Mouse (Mus musculus) ovary, adult 18-20 months (tissue): ENCODE measurements around the gene Efnb2.

Source experiments
- DNase-seq: peaks from one replicate; pipeline ENCODE4 v3.0.0; 2022; ENCODE audit warnings: low spot score, mixed read lengths

Efnb2 gene

GRCm38 (mm10) chr8:8613844-8614243, 47.2 kb downstream of the Efnb2 start:
- no peak for DNase-seq

- no peak for DNase-seq
These were observed 49.1 kb downstream of the Efnb2 start for GRCm38 (mm10) chr8:8611928-8612327.

GRCm38 (mm10) chr8:8609791-8610190, 51.3 kb downstream of the Efnb2 start:
- DNase-seq = no peak

- DNase-seq = no peak
These were observed 51.9 kb downstream of the Efnb2 start for GRCm38 (mm10) chr8:8609141-8609540.

GRCm38 (mm10) chr8:8605621-8606020, 55.4 kb downstream of the Efnb2 start:
- DNase-seq = no peak

- DNase-seq = no peak
These were observed 57.2 kb downstream of the Efnb2 start for GRCm38 (mm10) chr8:8603875-8604274.

GRCm38 (mm10) chr8:8602616-8603461, 58.2 kb downstream of the Efnb2 start:
- peak; percentile 37 for DNase-seq

GRCm38 (mm10) chr8:8599931-8600330, 61.1 kb downstream of the Efnb2 start:
- DNase-seq = no peak

- no peak for DNase-seq
These were observed 63.6 kb downstream of the Efnb2 start for GRCm38 (mm10) chr8:8597434-8597833.

- DNase-seq = no peak
These were observed 65.0 kb downstream of the Efnb2 start for GRCm38 (mm10) chr8:8595831-8596611.

GRCm38 (mm10) chr8:8593812-8594211, 67.2 kb downstream of the Efnb2 start:
- no peak for DNase-seq

GRCm38 (mm10) chr8:8593371-8593770, 67.7 kb downstream of the Efnb2 start:
- no peak for DNase-seq

- no peak for DNase-seq
These were observed 68.7 kb downstream of the Efnb2 start for GRCm38 (mm10) chr8:8592331-8592730.

GRCm38 (mm10) chr8:8583981-8584377, 77.1 kb downstream of the Efnb2 start:
- DNase-seq = no peak

GRCm38 (mm10) chr8:8583290-8583980, 77.6 kb downstream of the Efnb2 start:
- DNase-seq = no peak

GRCm38 (mm10) chr8:8577770-8578303, 83.2 kb downstream of the Efnb2 start:
- no peak for DNase-seq

GRCm38 (mm10) chr8:8576833-8577232, 84.2 kb downstream of the Efnb2 start:
- DNase-seq = no peak

- DNase-seq = no peak
These were observed 84.8 kb downstream of the Efnb2 start for GRCm38 (mm10) chr8:8576286-8576685.

- DNase-seq = no peak
These were observed 86.2 kb downstream of the Efnb2 start for GRCm38 (mm10) chr8:8574521-8575499.

- no peak for DNase-seq
These were observed 88.8 kb downstream of the Efnb2 start for GRCm38 (mm10) chr8:8572272-8572671.

GRCm38 (mm10) chr8:8571625-8572215, 89.3 kb downstream of the Efnb2 start:
- DNase-seq = no peak
